Mouse (Mus musculus) T-cell, adult 2 months (primary cell): ENCODE data around the gene Cnih1.
"Not testable (repeated sequence)": the region's sequence is repeated elsewhere in the genome, so short reads cannot be mapped to it uniquely, and the experiment has no call there.

Experiments used
- DNase-seq: peaks from one replicate; pipeline ENCODE4 v3.0.0; 2022; ENCODE audit warnings: low spot score

Gene Cnih1

DNA sequence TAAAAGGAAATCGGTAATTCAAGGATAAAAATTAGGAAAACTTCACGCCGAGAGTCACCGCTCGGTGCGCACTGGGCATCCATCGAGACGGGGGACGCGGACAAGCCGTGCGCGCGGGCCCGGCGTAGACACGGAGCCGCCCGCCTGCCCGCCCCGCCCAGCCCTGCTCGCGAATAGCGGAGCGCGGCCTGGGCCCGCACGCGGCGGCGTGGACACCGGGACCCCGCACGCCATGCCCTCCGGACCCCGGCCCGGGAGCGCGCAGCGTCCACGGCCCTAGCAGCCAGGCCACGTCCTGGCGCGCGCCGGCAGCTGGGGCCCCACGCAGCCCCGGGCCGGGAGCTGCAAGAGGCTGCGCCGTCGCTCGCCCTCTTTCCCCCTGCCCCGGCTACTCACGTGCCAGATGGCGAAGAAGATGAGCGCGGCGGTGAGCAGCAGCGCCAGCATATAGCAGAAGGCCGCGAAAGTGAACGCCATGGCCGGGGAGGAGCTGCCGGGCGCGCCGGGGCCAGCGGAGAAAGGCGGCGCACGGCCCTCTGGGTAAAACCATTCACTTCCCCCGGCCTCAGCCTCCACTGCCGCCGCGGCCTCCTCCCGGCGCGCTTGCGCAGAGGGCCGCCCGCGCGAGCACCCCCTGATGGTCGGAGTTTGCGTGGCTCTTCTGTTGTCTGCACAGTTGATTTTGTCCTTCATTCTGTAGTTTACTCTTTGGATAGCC is at the start of gene Cnih1:
Gene Cnih1, minus strand, starts transcription at position 625 of the 718 bp plus-strand sequence.
- DNase-seq: peak; percentile 92

DNA sequence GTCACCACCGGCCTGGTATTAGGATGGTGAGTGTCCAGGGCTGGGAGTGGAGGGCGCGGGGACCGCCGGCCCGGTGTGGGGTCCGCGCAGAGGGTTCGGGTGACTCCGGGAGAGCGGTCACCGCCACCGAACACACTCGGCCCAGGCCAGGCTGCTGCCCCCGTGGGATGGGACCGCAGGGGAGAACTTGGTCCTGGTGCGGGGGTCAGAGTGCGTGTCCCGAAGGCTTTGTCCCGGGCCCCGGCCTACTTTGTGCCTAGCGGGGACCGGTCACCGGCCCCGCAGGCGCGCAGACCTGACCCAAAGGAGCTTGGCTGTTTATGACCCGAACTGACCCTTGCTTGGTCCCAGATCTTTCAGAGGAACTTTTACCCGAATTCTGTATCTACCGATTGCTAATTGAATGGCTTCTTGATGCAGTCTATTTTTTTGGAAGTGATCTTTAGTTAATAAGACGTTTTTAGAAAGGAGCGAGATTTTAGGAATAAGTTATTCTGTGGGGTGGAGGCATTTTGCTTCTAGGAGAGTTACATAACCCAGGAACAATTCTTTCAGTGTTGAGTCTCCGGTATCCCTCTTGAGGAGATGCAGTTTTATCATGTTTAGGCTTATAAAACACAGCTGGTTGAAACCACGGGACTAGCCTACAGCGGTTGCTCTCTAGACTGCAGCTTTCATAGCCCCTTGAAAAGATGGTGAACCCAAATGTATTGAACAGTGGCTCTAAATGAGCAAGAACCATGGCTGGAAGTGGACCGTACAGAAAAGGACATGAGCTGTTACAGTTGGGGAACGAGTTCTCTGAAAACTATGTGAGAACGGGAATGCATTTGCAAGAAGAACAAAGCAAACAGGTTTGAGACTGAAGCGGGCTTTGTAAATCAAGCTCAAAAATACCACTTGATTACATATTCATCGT is 44.4 kb upstream of the Cnih1 start:
- DNase-seq: peak; percentile 6

DNA sequence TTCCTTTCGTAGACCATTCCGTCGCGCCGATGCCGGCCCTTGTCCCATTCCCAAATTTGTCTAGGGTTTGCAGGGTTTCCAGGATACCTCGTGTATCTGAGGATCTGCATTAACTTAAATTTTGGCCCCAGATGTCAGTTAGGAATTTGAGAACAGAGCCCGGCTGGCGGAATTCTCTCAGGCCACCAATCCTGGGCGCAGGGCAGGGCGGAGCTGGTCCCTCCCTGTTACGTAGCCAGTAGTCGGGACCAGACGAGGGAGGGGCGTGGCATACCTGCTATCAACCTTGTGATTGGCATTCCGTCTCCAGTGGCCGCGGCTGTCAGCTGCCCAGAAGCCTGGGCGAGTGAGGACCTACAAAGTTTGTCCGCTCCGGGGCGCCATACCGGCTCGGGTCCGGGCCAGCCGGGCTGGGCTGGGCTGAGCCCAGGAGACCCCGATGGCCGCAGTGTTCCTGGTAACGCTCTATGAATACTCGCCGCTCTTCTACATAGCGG is 43.7 kb upstream of the Cnih1 start, which contains the start of gene Cgrrf1:
Gene Cgrrf1, plus strand, starts transcription at position 289 of the 497 bp plus-strand sequence.
- peak; percentile 82 for DNase-seq

DNA sequence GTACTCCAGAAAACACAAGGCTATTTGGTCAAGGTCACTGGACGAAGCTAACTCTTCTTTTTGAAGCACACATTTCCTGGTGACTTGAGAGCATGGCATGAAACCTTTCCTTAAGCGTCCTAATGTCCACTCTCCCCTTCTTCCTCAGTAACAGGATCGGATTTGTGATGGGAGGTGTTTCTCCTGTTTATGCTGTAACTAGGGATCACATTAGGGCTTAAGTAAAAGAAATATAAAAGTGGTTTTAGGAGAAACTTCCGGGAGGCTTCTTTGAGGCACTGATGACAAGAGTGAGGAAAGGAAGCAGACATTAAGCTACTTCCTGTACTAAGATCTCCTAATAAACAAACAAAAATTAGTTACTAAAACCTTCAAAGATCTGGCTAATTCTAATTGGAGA is 43.1 kb upstream of the Cnih1 start:
- no peak for DNase-seq

DNA sequence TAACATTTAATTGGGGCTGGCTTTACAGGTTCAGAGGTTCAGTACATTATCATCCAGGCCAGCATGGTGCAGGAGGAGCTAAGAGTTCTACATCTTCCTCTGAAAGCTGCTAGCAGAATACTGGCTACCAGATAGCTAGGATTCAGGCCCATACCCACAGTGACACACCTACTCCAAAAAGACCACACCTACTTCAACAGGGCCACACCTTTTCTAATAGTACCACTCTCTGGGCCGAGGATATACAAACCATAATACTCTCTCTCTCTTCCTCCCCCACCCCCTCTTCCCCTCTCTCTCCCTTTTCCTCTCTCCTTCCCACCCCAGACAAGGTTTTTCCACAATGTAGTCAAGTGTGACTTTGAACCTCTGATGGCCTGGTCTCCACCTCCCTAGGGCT is 39.2 kb upstream of the Cnih1 start:
- no peak for DNase-seq

DNA sequence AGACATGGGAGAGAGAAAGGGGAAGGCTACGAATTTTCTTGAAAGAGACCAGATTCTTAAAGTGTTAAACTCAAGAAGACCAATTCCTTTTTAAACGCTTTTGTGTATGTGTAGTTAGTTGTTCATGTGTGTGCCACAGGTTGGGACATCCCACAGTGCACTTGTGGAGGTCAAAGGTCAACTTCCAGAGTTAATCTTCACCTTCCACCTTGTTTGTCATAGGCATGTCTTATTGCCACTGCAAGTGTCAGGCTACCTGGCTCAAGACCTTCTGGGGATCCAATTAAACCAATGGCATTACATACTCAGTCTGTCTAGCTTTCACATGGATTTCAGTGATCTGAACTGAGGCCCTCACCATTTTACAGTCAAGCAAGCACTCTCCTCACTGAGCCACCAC is 35.8 kb upstream of the Cnih1 start:
- no peak for DNase-seq

DNA sequence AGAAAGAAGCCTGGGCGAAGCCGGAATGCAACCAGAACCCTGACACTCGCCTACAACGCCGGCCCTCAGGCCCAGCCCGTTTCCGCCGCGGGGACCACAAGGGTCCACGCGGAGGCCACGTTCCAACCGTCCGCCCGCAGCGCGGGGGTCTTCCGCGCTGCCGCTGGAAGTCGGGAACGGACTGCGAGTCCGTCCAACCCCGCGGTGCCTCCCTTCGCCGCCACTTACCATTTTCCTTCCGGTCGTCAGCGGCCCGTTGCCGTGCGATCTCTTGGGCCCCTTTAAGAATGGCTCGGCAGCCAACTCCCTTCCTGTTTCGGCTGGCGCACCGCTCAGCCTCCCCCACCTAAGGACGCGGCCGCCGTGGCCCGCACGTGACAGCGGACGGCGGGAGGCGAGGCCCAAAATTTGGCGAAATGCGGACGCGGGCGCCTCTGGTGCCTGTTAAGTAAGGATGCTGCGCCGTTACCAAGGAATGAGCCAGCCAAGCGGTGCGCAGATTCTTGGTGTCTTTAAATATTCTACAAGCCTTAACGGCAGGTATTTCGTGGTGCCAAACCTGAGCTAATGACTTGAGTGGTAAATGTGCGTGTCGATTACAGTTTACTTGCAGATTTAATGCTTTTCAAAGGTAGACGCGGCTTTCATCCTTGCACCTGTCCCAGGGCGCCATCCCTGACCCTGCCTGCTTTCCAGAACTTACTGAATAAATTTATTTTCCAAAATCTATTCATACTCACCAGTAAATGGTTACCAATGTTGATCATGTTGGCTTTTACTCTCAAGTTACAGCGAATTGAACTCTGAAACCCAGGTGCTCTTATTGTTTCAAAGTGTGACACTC is 33.9 kb upstream of the Cnih1 start, which contains the start of gene Gmfb:
Gene Gmfb, minus strand, starts transcription at position 370 of the 844 bp plus-strand sequence.
- DNase-seq: peak; percentile 95

DNA sequence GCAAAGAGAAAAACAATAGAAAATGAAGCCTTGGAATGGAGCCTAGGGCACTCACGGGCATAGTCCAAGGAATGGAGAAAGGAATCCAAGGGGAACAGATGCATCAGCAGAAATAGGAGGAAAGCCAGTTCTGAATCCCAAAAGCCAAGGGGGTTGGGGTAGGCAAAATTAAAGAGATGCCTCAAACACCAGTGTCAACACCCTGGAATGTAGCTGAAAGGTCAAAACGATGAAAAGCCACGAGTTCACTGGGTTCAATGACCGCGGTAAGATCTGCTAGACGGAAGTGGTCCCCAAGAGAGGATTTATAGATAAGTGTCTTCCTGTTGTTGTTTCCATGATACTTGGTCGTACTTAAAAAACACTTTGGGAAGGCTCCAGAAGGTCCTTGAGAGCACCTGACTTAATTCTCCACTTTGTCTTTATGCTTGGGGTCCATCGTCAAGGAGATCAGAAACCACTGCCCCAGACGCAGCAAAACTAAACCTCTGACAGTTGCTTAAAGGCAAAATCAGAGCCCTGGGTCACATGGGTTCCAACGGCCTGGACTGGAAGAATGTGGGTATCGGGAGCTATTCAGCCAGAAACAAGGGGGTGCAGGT is 33.2 kb upstream of the Cnih1 start:
- DNase-seq: no peak

DNA sequence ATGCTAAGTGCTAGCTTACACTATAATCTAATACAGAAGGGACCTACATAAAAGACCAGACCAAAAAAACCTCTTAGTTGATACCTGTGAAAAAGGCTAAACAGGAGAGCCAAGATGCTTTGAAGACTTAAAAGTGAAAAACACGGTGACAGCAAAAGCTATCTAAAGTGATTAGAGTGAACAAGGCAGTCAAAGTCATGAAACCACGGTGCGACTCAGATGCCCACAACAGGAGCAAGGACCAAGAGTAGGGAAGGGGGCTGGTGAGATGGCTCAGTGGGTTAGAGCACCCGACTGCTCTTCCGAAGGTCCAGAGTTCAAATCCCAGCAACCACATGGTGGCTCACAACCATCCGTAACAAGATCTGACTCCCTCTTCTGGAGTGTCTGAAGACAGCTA is 31.8 kb upstream of the Cnih1 start:
- DNase-seq: not testable (repeated sequence)

DNA sequence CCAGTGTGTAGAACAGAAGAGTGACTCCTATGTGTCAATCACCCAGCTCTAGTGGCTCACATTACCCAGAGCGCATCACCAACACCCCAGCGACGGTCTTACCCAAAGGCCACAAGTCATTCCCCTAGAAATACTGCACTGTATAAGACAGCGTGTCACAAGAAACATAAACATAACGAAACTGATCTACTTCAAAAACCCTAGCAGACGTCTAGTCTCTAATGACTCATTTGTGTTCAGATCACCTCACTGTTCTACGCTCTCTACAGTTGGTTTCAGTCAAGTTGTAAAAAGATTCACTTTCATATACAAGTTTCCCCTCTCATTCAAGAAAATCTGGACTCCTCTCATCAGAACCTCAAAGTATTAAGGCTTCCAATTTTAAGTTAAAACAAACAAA is 30.5 kb upstream of the Cnih1 start:
- no peak for DNase-seq

DNA sequence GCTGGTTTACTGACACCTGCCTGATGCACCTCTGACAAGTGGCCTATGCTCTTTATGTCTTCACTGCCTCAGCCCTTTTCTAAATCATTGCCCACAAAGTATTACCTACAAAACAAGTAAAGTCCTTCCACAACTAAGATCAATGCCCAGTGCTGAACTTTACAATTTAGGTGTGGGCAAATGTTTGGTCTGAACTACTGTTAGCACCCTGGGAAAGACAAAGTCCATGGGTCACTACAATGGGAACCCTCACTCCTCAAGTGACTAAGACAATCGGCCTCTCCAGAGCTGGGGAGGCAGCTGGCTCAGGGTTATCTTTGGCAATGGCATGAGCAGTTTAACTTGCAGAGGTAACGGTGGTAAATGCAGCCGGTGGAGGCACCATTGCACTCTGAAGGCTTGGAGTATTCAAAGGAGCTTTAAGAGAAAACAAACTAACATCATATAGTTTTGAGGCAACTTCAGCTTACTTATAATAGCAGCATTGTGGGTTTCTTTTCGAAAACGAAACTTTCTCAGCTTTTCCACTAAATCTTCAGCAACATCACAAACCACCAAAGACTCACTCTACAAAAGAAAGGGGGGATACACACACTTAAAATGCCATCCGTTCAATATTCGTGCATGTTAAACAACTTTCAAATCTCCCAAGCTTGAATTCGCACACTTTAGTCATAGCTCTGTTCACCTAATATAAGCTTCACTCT is 28.9 kb upstream of the Cnih1 start:
- DNase-seq: no peak

DNA sequence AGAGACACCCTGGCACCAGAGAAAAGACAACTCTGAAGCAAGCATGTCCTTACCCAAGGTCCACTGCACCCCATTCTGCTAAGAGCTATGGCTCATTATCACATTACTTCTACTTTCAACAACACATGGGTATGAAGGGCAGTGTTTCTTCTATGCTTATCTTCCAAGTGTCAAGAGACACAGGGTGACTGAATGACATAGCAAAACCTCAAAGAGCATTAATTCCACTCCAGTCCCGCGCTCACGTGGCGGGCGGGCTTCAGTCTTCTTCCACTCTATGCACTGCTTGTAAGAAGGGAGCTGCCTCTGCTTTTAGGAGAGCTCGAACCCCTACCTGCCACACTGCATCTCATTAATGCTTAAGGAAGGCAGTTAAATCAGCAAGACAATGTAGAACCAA is 27.4 kb upstream of the Cnih1 start:
- DNase-seq: no peak

DNA sequence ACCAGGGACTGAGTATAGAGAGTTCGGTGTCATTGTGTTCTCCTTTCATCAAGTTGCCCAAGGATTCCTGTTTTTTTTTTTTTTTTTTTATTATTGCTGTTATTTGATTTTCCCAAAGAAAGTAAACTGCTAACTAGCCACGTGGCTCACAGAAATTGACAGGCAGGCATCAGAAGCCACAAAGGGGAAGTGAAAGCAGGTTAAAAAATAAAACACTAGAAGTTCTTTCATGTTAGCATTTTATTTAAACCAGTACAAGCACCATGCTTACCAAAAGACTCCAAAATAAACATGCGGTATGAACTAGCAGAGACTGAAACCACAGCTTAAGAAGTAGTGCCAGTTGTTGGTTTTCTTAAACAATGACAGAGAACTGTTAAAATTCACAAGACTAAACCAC is 19.7 kb upstream of the Cnih1 start:
- DNase-seq: no peak

DNA sequence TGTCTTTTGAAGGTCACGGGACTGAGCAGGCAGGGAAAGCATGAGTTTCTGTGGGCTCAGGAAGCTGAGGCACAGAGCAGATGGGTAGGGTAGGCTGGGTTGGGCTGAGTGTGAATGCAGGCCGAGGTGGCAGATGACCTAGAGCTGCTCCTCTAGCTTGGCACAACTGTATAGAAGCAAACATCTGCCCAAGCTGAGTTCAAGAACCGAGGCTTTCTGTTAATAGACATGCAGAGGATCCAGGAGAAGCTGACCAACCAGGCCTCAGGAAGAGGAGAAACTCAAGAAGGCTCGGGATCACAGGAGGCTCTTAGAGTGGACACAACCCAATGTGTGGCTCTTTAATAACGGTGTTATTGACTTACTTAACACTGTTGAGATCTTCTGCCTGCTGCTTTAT is 18.0 kb upstream of the Cnih1 start:
- DNase-seq: no peak

DNA sequence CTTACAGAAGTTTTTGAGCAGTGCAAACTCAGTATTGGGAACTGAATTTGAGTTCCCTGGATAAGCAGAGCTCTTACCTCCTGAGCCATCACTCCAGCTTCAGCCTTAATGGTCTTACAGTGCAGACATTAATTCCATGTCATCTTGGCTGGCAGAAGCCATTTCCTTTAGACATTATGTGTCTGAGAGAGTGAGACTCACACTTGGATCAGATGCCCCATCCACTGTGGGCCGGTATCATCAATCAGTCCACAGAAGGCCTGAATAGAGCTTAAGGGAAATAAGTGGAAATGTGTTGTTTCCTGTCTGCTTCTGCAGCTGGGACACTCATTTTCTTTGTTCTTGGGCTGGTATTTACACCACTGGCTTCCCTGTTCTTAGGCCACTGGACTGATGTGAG is 15.6 kb upstream of the Cnih1 start:
- no peak for DNase-seq

DNA sequence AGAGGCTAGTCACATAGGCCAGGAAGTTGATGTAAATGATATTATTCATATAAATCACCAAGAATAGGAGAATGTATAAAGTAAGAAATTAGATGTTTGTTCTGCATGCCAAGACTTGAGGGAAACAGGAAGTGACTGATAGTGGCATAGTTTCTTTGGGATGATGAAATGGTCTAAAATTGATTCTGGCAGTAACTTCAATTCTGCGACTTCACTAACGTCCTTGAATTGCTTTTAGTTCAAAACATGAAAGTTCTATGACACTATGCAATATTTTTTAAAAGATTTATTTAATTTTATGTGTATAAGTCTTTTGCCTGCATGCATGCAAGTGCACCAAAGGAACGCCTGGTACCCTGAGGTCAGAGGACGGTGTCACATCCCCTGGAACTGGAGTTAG is 15.0 kb upstream of the Cnih1 start:
- DNase-seq: no peak

DNA sequence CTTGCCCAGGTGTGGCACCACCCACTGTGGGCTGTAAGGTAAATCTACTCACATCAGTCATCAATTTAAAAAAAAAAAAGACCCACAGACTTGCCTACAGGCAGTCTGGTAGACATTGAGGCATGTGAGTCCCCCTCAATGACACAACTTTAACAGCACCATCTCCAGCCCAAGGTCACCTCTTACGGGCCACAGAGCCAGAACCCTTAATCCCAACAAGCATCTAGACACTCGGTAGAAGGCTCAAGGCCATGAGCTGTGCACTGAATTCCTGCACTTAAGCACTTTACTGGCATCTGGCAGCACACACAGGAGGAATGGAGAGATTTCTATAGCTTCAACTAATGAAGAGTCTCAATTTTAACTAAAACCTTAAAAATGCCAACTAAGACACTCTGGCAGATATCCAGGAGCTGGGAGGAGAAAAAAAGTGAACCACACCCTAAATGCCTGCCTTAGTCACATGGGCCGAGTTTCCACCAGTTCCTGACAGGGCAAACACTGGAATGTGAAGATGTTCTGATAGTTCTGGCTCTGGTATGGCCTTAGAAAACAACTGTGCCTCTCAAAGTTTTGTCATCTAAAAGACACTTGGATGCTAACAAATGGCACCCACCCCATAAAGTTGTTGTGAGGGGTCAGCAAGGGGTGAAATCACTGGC is 12.6 kb upstream of the Cnih1 start:
- DNase-seq: no peak

DNA sequence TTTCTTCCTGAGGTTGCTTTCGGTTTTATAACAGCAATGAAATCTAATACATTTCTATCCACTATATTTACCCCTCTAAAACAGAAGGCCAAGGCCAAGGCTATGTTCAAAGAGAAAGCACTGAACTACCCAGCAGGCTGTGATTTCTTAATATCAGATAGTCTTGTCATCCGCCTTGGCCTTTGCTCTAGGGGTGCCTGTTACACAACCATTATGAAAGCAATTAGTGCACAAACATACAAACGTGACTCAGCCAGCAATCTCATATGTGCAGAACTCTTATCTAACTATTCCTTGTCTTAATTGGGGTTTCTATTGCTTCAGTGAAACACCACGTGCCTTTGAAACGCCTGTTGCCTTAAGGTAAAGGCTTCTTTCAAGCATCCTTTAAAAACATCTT is 5.9 kb upstream of the Cnih1 start:
- no peak for DNase-seq

DNA sequence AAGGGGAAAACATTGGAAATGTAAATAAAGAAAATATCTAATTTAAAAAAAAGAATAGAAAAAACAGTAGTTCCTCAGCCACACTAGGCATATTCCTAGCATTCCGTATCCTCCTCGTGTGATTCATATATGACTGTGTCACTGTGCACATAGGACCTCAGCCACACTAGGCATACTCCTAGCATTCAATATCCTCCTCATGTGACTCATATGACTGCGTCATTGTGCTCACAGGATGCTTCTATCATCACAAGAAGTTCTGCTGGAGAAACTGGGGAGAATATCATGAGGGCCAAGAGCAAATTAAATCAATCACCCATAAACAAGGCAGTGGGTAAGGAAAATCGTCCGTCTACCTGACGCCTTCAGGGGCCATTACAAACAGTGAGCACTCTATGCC is 2.5 kb upstream of the Cnih1 start:
- DNase-seq: no peak

DNA sequence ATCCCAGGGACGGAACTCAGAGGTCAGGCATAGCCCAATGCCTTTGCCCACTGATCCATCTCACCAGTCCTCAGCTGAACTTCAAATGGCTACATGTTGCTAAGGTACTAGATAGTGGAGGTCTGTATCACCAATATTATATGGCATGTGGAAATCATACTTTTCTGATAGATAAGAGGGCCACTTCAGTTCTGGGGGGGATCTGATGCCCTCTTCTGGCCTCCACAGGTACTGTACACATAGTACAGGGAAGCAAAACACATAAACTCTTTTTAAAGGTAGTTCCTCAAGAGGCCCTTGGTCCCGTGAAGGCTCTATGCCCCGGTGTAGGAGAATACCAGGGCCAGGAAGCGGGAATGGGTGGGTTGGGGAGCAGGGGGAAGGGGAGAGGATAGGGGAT is 2.1 kb upstream of the Cnih1 start:
- peak; percentile 35 for DNase-seq

DNA sequence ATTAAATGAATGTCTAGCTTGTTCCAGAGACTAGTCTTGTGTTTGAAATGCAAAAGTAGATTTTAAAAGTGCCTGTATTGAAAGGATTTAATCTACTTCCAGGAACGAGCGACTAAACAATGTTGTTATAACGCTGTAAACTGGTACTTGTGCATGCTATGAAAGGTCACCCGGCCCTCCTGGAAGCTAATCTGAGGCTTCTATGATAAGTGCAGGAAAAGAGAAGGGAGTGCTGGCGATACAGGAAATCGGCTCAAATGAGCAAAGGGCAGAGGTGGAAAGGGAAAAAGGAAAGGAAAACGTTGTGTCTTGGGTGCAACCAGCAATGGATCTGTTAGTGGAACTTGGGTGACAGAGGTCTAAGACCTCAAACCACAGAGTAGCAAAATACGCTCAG is 292 bp upstream of the Cnih1 start:
- no peak for DNase-seq
